Mouse (Mus musculus): ENCODE data around the gene Decr2. TPM values are rescaled to one million over a fixed set of nuclear protein-coding genes. Genes with fewer than 3 reads are reported as not detected.
"Not testable (repeated sequence)": the region's sequence is repeated elsewhere in the genome, so short reads cannot be mapped to it uniquely, and the experiment has no call there.

Gene Decr2
- total RNA-seq, 4 experiments from 2014 or later, result 27.6 to 31.2 (median 29.7) TPM

GRCm38 (mm10) chr17:26113181-26113948 is 23.2 kb upstream of the Decr2 start, which contains the start of gene Tmem8:
TSS of gene Tmem8 (plus strand) at chr17:26113299.
- DNase-seq (ENCODE audit: low spot score in 2 of 2), result peak in 1 of 2 experiments; percentile 51

GRCm38 (mm10) chr17:26112751-26113150 is 22.6 kb upstream of the Decr2 start:
- no peak for DNase-seq (ENCODE audit: low spot score in 2 of 2)

GRCm38 (mm10) chr17:26111722-26112121 is 21.6 kb upstream of the Decr2 start:
- DNase-seq (ENCODE audit: low spot score in 2 of 2), result no peak

- no peak for DNase-seq (ENCODE audit: low spot score in 2 of 2)
These were observed 20.9 kb upstream of the Decr2 start for GRCm38 (mm10) chr17:26111024-26111423.

- DNase-seq (ENCODE audit: low spot score in 2 of 2), result no peak
These were observed 20.0 kb upstream of the Decr2 start for GRCm38 (mm10) chr17:26110156-26110555.

- no peak for DNase-seq (ENCODE audit: low spot score in 2 of 2)
These were observed 15.5 kb upstream of the Decr2 start for GRCm38 (mm10) chr17:26105619-26106018.

- DNase-seq (ENCODE audit: low spot score in 2 of 2), result no peak
These were observed 11.3 kb upstream of the Decr2 start for GRCm38 (mm10) chr17:26101478-26101877.

- DNase-seq (ENCODE audit: low spot score in 2 of 2), result no peak
These were observed 10.0 kb upstream of the Decr2 start for GRCm38 (mm10) chr17:26100166-26100565.

- not testable (repeated sequence) for DNase-seq (ENCODE audit: low spot score in 2 of 2)
These were observed 9.2 kb upstream of the Decr2 start for GRCm38 (mm10) chr17:26099316-26099715.

GRCm38 (mm10) chr17:26098461-26098860 is 8.3 kb upstream of the Decr2 start:
- no peak for DNase-seq (ENCODE audit: low spot score in 2 of 2)

GRCm38 (mm10) chr17:26095121-26095740 is 5.1 kb upstream of the Decr2 start, which contains the start of gene Nme4:
TSS of gene Nme4 (minus strand) at chr17:26095602.
- peak; percentile 49 to 67 for DNase-seq (ENCODE audit: low spot score in 2 of 2)

GRCm38 (mm10) chr17:26094531-26095110 is 4.5 kb upstream of the Decr2 start:
- DNase-seq (ENCODE audit: low spot score in 2 of 2), result no peak

GRCm38 (mm10) chr17:26087059-26087564 is 3.0 kb downstream of the Decr2 start:
- no peak for DNase-seq (ENCODE audit: low spot score in 2 of 2)

GRCm38 (mm10) chr17:26080867-26081266 is 9.3 kb downstream of the Decr2 start:
- no peak for DNase-seq (ENCODE audit: low spot score in 2 of 2)

- no peak for DNase-seq (ENCODE audit: low spot score in 2 of 2)
These were observed 11.3 kb downstream of the Decr2 start for GRCm38 (mm10) chr17:26078851-26079250.

- no peak for DNase-seq (ENCODE audit: low spot score in 2 of 2)
These were observed 14.9 kb downstream of the Decr2 start for GRCm38 (mm10) chr17:26075246-26075645.

GRCm38 (mm10) chr17:26070136-26070535 is 20.0 kb downstream of the Decr2 start:
- no peak for DNase-seq (ENCODE audit: low spot score in 2 of 2)

- DNase-seq (ENCODE audit: low spot score in 2 of 2), result peak; percentile 65 to 81
These were observed 21.1 kb downstream of the Decr2 start, which contains the start of gene Rab11fip3 for GRCm38 (mm10) chr17:26068831-26069739. TSS of gene Rab11fip3 (minus strand) at chr17:26069555.

- no peak for DNase-seq (ENCODE audit: low spot score in 2 of 2)
These were observed 21.9 kb downstream of the Decr2 start for GRCm38 (mm10) chr17:26068024-26068830.

- DNase-seq (ENCODE audit: low spot score in 2 of 2), result no peak
These were observed 23.6 kb downstream of the Decr2 start for GRCm38 (mm10) chr17:26066488-26067020.
